Mouse (Mus musculus) intestine, postnatal 0 days (tissue): ENCODE measurements around the gene Hoxc6. TPM values are rescaled to one million over a fixed set of nuclear protein-coding genes. Genes with fewer than 3 reads are reported as not detected.

ENCODE experiments used
- ATAC-seq: fragments of 200-750 bp; cut with Nextera tagmentation; 2 replicates; pipeline ENCODE4 v1.8.0; 2017; ENCODE audit warnings: mild to moderate bottlenecking, moderate TSS enrichment, moderate library complexity
- H3K27ac ChIP-seq: fragments of 300-500 bp; sonication (generic); 2 replicates; pipeline ENCODE4 v1.5.1; 2014; ENCODE audit warnings: mild to moderate bottlenecking, low read depth, low read length, moderate library complexity
- H3K27me3 ChIP-seq: fragments of 300-500 bp; sonication (generic); replicated peaks from 2 replicates; pipeline ENCODE4 v1.6.1; 2014; ENCODE audit warnings: low read length, mixed read lengths; ENCODE audit not compliant: control insufficient read depth, insufficient read depth
- H3K36me3 ChIP-seq: fragments of 300-500 bp; sonication (generic); 2 replicates; pipeline ENCODE4 v1.6.1; 2014; ENCODE audit warnings: mild to moderate bottlenecking, moderate library complexity; ENCODE audit not compliant: control insufficient read depth, insufficient read depth
- H3K4me1 ChIP-seq: fragments of 300-500 bp; sonication (generic); replicated peaks from 2 replicates; pipeline ENCODE4 v1.6.1; 2014; ENCODE audit warnings: antibody characterized with exemption, low read length, mixed read lengths; ENCODE audit not compliant: control insufficient read depth, insufficient read depth
- H3K4me2 ChIP-seq: fragments of 300-500 bp; sonication (generic); replicated peaks from 2 replicates; pipeline ENCODE4 v1.6.1; 2014; ENCODE audit warnings: low read depth, mild to moderate bottlenecking, moderate library complexity
- H3K4me3 ChIP-seq: fragments of 300-500 bp; sonication (generic); 2 replicates; pipeline ENCODE4 v1.5.1; 2014; ENCODE audit warnings: low read depth, low read length
- H3K9ac ChIP-seq: fragments of 300-500 bp; sonication (generic); 2 replicates; pipeline ENCODE4 v1.6.1; 2014; ENCODE audit warnings: mild to moderate bottlenecking, low read depth, low read length
- H3K9me3 ChIP-seq: fragments of 300-500 bp; sonication (generic); 2 replicates; pipeline ENCODE4 v1.6.1; 2016; ENCODE audit warnings: mixed run types; ENCODE audit not compliant: control insufficient read depth
- CTCF ChIP-seq: sonication (generic); IDR thresholded peaks from 2 replicates; pipeline ENCODE4 v1.5.1; 2016; ENCODE audit warnings: low read depth, mild to moderate bottlenecking, control low read depth, antibody characterized with exemption, moderate library complexity
- WGBS: fragments of 180-500 bp; shearing (Covaris S2); extraction: QIAGEN DNeasy Blood & Tissue Kit; methylation state at CpG from one replicate; pipeline ENCODE4 v1.1.7; 2014; 5-methylcytosine and 5-hydroxymethylcytosine counted together
- polyA plus RNA-seq: library from polyadenylated mRNA; unstranded; fragments of >200 nt; fragmentation: Nextera tagmentation; extraction: Ambion mirVana; gene quantifications from 2 replicates; pipeline ENCODE4 v1.2.1, GENCODE M21; 2015

Gene Hoxc6
- polyA plus RNA-seq, 1 experiment from 2014 or later: 3.5 TPM

DNA sequence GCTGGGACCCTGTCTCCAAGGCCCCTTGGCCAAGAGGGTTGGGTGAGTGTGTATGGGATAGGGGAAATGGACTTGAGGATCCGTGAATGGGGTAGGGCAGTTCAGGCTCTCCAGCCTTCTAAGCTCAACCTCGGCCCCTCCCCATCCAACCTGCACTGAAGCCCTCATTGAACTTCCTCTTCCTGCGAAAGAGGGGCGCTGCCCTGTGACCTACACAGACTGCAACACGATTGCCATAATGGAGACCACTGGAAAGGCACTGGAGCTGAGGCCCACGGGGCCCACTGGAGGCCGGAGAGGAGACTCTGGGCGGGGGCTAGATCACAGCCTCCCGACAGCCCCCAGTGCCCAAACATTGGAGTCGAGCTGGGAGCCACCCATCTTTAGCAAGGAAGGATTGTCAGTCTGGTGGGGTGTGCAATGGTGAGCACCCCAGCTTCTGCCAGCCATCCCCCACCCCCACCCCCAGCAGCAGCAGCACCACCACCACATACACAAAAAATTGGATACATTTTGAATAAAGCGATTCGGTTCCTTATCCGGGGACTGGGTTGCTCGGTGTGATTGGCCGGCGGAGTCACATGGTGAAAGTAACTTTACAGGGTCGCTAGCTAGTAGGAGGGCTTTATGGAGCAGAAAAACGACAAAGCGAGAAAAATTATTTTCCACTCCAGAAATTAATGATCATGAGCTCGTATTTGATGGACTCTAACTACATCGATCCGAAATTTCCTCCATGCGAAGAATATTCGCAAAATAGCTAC, 36.2 kb downstream of the Hoxc6 start:
- Histone ChIP-seq H3K9ac (peak overlapping the region; percentile 35; the same call in 1 of the 2 replicates), H3K36me3 (no peaks in the 10 kb centered on the region), H3K9me3 (no peaks in the 10 kb centered on the region), H3K4me2 (peak overlapping the region; percentile 58), H3K27me3 (peaks cover 73% of the 10 kb centered on the region), H3K4me1 (no peaks in the 10 kb centered on the region), H3K27ac (no peak overlapping the region), H3K4me3 (peak overlapping the region; percentile 41)
- TF ChIP-seq CTCF: no peak
- ATAC-seq: no peak
- WGBS: 3% methylated on average over 24 of the region's 24 CpGs

DNA sequence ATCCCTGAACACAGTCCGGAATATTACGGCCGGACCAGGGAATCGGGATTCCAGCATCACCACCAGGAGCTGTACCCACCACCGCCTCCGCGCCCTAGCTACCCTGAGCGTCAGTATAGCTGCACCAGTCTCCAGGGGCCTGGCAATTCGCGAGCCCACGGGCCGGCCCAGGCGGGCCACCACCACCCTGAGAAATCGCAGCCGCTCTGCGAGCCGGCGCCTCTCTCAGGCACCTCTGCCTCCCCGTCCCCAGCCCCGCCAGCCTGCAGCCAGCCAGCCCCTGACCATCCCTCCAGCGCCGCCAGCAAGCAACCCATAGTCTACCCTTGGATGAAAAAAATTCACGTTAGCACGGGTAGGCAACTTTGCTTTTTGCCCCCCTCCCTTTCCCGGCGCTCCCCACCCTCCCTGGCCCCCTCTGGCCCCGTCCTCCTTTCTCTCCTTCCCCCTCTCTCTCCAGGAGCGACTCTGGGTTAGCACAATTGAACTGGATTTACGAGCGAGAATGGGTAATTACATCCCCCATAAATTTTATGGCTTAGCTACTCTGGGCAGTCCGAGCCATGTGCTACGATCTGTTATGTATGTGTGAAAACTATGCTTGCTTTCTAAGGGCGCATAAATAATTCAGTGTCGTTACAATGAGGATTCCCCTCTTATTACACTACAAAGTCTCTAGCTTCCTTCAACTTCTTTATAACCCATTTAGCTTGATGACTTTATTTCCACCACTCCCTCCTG, 36.9 kb downstream of the Hoxc6 start:
- peak overlapping the region; percentile 35 for H3K9ac ChIP-seq
- peak overlapping the region; percentile 58 for H3K4me2 ChIP-seq
- TF ChIP-seq CTCF: peak; percentile 9; the same call in 1 of the 2 replicates
- H3K4me3 ChIP-seq: peak overlapping the region; percentile 41
- H3K4me1 ChIP-seq: no peaks in the 10 kb centered on the region
- no peak overlapping the region for H3K27ac ChIP-seq
- WGBS: under 1% methylated on average over 34 of the region's 34 CpGs
- ATAC-seq: no peak
- peaks cover 74% of the 10 kb centered on the region for H3K27me3 ChIP-seq
- H3K9me3 ChIP-seq: no peaks in the 10 kb centered on the region
- no peaks in the 10 kb centered on the region for H3K36me3 ChIP-seq

DNA sequence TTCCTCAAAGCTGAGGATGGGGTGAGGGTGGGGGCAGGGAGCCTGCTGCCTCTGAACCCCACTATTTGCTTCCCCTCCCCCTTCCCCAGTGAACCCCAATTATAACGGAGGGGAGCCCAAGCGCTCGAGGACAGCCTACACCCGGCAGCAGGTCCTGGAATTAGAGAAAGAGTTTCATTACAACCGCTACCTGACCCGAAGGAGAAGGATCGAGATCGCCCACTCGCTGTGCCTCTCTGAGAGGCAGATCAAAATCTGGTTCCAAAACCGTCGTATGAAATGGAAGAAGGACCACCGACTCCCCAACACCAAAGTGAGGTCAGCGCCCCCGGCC, 37.5 kb downstream of the Hoxc6 start:
- no peaks in the 10 kb centered on the region for H3K9me3 ChIP-seq
- no peaks in the 10 kb centered on the region for H3K36me3 ChIP-seq
- WGBS: under 1% methylated on average over 14 of the region's 14 CpGs
- H3K4me1 ChIP-seq: no peaks in the 10 kb centered on the region
- H3K4me3 ChIP-seq: peak overlapping the region; percentile 41
- no peak for TF ChIP-seq CTCF
- peaks cover 72% of the 10 kb centered on the region for H3K27me3 ChIP-seq
- no peak overlapping the region for H3K27ac ChIP-seq
- ATAC-seq: no peak
- peak overlapping the region; percentile 35; the same call in 1 of the 2 replicates for H3K9ac ChIP-seq
- H3K4me2 ChIP-seq: peak overlapping the region; percentile 58

DNA sequence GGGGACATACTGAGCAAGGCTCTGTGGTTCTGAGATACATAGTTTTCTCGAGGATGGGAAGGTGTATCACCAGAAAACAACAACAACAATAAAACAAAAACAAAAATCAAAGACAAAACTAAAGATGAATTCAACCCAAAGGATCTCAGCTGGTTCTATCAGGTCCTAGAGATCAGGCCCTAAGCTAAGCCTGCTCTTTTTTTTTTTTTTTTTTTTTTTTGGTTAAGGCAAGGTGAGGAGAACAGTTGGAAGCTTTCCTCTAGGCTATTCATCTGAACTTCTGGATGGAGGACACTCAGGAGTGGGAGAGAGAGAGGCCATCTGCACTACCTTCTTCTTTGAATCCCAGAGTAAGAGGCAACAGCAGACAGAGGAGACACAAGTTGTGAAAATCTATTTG, 39.5 kb downstream of the Hoxc6 start:
- WGBS: 41% methylated on average over 1 of the region's 1 CpGs
- peaks cover 76% of the 10 kb centered on the region for H3K27me3 ChIP-seq
- no peaks in the 10 kb centered on the region for H3K9me3 ChIP-seq
- ATAC-seq: no peak
- H3K4me3 ChIP-seq: no peak overlapping the region
- H3K4me2 ChIP-seq: no peak overlapping the region
- no peaks in the 10 kb centered on the region for H3K4me1 ChIP-seq
- TF ChIP-seq CTCF: no peak
- H3K36me3 ChIP-seq: no peaks in the 10 kb centered on the region
- no peak overlapping the region for H3K27ac ChIP-seq
- H3K9ac ChIP-seq: no peak overlapping the region

DNA sequence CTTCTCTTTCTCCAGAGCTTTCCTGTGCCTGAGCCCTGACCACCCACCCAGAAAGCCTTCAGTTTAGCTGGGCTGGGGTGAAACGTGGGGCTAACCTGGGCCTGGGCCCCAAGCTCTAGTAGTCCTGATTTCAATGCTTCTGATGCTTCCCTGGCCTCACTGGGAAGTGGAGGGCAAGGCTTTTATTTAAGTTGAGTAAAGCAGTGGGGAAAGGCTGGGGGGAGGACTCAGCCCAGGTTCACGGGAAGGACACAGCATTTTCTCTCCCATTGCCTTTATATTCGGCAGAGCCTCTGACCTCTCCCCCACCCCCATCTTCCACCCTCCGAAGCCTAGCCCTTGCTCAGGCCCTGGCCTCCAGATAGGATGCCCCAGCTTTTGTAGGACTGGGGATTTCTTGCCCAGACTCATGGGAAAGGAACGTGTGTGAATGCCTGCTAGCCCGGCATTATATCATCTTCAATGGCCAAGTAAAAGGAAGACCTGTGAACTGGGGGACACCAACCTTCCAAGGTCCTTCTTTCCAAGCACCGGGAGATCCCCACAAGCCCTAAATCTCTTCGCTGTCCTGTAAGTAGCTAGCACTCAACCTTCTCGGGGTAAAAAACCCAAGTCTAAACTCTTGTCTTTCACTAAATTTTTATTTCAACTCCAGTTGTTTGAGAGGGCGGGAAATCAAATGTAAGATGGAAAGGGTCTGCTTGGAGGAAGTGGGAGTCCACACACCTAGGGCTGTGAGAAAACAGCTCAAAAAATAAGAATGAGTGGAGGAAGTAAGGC, 40.8 kb downstream of the Hoxc6 start:
- ATAC-seq: no peak
- WGBS: 53% methylated on average over 10 of the region's 10 CpGs
- Histone ChIP-seq H3K4me1 (no peaks in the 10 kb centered on the region), H3K4me3 (no peak overlapping the region), H3K27ac (no peak overlapping the region), H3K9ac (no peak overlapping the region), H3K9me3 (no peaks in the 10 kb centered on the region), H3K27me3 (peaks cover 68% of the 10 kb centered on the region), H3K36me3 (no peaks in the 10 kb centered on the region), H3K4me2 (no peak overlapping the region)
- TF ChIP-seq CTCF: no peak

DNA sequence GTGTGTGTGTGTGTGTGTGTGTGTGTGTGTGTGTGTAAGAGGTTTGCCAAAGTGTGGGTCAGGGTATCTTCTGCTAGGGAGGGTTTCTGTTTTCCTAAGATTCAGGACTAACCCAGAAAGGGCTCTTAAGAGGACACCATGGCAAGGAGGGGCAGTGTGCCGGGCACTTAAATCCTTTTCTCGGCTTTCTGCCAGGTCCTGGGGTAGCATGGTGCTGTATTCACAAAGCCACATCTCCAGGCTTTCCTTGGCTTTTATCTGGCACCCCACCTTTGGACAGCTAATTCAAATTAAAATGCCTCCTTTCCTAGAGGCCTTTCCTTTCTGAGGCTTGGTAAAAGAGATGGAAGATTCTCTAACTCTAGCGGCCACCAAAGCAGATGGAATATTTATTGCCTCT, 41.6 kb downstream of the Hoxc6 start:
- Histone ChIP-seq H3K9me3 (no peaks in the 10 kb centered on the region), H3K4me3 (no peak overlapping the region), H3K27me3 (peaks cover 61% of the 10 kb centered on the region), H3K4me1 (no peaks in the 10 kb centered on the region), H3K36me3 (no peaks in the 10 kb centered on the region), H3K4me2 (no peak overlapping the region), H3K27ac (no peak overlapping the region), H3K9ac (no peak overlapping the region)
- no peak for ATAC-seq
- 36% methylated on average over 3 of the region's 3 CpGs for WGBS
- TF ChIP-seq CTCF: no peak
